Mouse (Mus musculus) G1E (cell line): ENCODE results near the gene Gm6899. TPM values are rescaled to one million over a fixed set of nuclear protein-coding genes. Genes with fewer than 3 reads are reported as not detected.

Experiments used
- ATAC-seq: 2 replicates; pipeline ENCODE4 v1.8.0; 2016; ENCODE audit warnings: mild to moderate bottlenecking; ENCODE audit not compliant: insufficient number of reproducible peaks, poor library complexity, low FRiP score, severe bottlenecking; ENCODE audit errors: extremely low read depth
- DNase-seq: peaks from one replicate; pipeline ENCODE4 v3.0.0; 2012; ENCODE audit warnings: low spot score
- H3K27me3 ChIP-seq: 2 replicates; pipeline ENCODE4 v1.6.1; 2012; ENCODE audit warnings: mild to moderate bottlenecking, low read length, inconsistent platforms; ENCODE audit not compliant: insufficient read depth
- H3K36me3 ChIP-seq: replicated peaks from 2 replicates; pipeline ENCODE3; 2012; ENCODE audit warnings: mild to moderate bottlenecking, inconsistent platforms
- H3K4me1 ChIP-seq: 2 replicates; pipeline ENCODE4 v1.6.1; 2012; ENCODE audit warnings: low read depth, low read length, inconsistent platforms, mixed read lengths; ENCODE audit not compliant: insufficient read depth
- H3K4me3 ChIP-seq: 2 replicates; pipeline ENCODE4 v1.5.1; 2012; ENCODE audit warnings: low read depth, mild to moderate bottlenecking, inconsistent platforms, low read length, moderate library complexity, mixed read lengths
- H3K9me3 ChIP-seq: replicated peaks from 2 replicates; pipeline ENCODE4 v1.6.1; 2012; ENCODE audit warnings: inconsistent platforms
- CTCF ChIP-seq: IDR thresholded peaks from 2 replicates; pipeline ENCODE4 v1.5.1; 2012; ENCODE audit warnings: low read depth, low read length, inconsistent platforms, mixed read lengths
- GATA1 ChIP-seq: IDR thresholded peaks from 2 replicates; pipeline ENCODE4 v1.6.1; 2012; ENCODE audit warnings: borderline replicate concordance, low read length, inconsistent platforms, mixed read lengths
- GATA2 ChIP-seq: IDR thresholded peaks from 2 replicates; pipeline ENCODE4 v1.6.1; 2012; ENCODE audit warnings: low read depth, low read length, inconsistent platforms, borderline replicate concordance
- POLR2AphosphoS5 ChIP-seq: IDR thresholded peaks from 2 replicates; pipeline ENCODE4 v1.6.1; 2012; ENCODE audit warnings: low read depth, low read length, inconsistent platforms; ENCODE audit not compliant: insufficient replicate concordance
- TAL1 ChIP-seq: conservative IDR thresholded peaks from 2 replicates; pipeline ENCODE4 v1.6.1; 2012; ENCODE audit warnings: low read depth, low read length, inconsistent platforms, mixed read lengths
- polyA plus RNA-seq: library from polyadenylated mRNA; stranded (reverse); fragments of >175 nt; gene quantifications from 2 replicates; pipeline ENCODE4 v1.2.3, GENCODE M21; 2012
- total RNA-seq, 2 experiments: library from RNA; stranded (forward) in 1 of 2; stranded (reverse) in 1 of 2; fragments of 200-1000 nt in 1 of 2; fragments of >200 nt in 1 of 2; fragmentation: Nextera tagmentation in 1 of 2; gene quantifications; 2 replicates each; pipeline ENCODE4 v1.2.3; 2014 to 2017

The Gm6899 gene
- total and polyA plus RNA-seq, 3 experiments, result not detected

DNA sequence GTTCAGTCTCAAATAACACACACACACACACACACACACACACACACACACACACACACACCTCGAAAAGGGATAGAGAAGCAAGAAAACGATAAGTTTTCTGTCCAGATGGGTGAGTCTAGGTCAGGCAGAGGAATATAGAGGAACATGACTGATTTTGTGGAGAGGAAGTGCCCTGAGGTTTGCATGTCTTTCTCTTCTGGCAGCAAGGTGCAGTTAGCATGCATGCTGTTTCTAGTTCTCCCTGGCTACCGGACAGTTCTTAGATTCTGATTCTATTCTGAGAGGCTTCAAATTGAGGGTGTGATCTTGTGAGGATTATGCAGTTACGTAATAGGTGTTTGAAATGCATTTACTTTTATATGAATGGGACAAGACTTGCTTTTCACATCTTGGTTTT, 7.7 kb downstream of the Gm6899 start:
- H3K36me3 ChIP-seq, result no peaks in the 10 kb centered on the region
- H3K9me3 ChIP-seq, result no peaks in the 10 kb centered on the region
- ATAC-seq, result no peak
- no peaks in the 10 kb centered on the region for H3K27me3 ChIP-seq
- no peak for DNase-seq
- no peak overlapping the region for H3K4me3 ChIP-seq
- TF ChIP-seq POLR2AphosphoS5 (no peak), TAL1 (no peak), GATA1 (no peak), CTCF (no peak), GATA2 (no peak)
- no peaks in the 10 kb centered on the region; the same call in 1 of the 2 replicates for H3K4me1 ChIP-seq

DNA sequence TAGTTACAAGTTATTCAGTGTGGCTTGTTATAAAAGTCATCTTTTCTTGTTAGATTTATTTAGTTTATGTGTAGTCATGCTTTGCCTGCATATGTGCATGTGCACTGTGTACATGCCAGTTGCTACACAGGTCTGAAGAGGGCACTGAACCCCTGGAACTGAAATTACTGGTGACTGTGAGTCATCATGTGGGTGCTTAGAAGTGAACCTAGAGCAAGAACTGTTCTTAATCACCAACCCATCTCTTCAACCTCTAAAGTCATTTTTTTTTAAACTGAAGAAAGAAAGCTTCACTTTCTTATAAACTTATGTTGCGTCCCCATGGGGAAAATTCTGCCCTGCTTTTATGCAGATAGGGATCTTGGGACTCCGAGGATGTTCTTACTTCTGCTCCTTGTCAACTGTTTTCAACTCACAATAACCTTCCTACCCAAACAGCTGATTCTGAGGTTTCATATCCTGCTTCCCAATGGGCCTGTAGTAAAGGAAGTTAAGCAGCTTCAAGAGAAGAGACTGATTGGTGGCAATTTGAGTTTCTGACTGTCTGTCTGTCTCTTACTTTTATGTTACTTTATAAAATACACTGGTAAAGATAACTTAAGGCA, 8.6 kb downstream of the Gm6899 start:
- H3K27me3 ChIP-seq, result no peaks in the 10 kb centered on the region
- H3K9me3 ChIP-seq, result no peaks in the 10 kb centered on the region
- no peak; the same call in 1 of the 2 replicates for ATAC-seq
- no peak for DNase-seq
- no peaks in the 10 kb centered on the region; the same call in 1 of the 2 replicates for H3K4me1 ChIP-seq
- no peak overlapping the region for H3K4me3 ChIP-seq
- H3K36me3 ChIP-seq, result no peaks in the 10 kb centered on the region
- no peak for TF ChIP-seq POLR2AphosphoS5
- TF ChIP-seq TAL1, result no peak
- TF ChIP-seq GATA2, result no peak
- TF ChIP-seq CTCF, result no peak
- no peak for TF ChIP-seq GATA1

DNA sequence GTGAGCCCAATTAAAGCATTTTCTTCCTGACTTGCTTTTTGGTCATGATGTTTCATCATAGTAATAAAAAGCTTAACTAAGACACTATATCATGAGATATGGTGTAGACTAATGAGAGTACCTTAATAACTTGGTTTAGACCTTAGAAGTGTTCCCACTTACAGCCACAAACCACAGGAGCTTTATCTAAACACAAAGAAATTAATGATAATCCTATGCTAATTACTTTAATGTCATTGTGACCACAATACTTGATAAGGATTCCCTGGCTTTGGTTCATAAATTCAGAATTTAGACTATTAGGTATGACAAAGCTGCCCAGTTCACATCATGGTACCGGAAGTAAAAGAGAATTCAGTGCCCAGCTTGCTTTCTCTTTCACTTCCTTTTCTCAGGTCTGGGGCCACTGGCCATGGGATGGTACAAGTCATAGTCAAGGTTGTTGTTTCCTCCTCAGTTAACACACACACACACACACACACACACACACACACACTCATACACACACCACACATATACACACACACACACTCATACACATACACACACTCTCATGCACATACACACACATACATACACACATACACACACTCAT, 11.1 kb downstream of the Gm6899 start:
- H3K36me3 ChIP-seq, result no peaks in the 10 kb centered on the region
- H3K4me1 ChIP-seq, result no peaks in the 10 kb centered on the region
- H3K9me3 ChIP-seq, result no peaks in the 10 kb centered on the region
- DNase-seq (no peak), ATAC-seq (no peak)
- H3K4me3 ChIP-seq, result no peak overlapping the region
- peaks cover 5% of the 10 kb centered on the region; the same call in 1 of the 2 replicates for H3K27me3 ChIP-seq
- TF ChIP-seq GATA2 (no peak), GATA1 (no peak), CTCF (no peak), POLR2AphosphoS5 (no peak), TAL1 (no peak)

DNA sequence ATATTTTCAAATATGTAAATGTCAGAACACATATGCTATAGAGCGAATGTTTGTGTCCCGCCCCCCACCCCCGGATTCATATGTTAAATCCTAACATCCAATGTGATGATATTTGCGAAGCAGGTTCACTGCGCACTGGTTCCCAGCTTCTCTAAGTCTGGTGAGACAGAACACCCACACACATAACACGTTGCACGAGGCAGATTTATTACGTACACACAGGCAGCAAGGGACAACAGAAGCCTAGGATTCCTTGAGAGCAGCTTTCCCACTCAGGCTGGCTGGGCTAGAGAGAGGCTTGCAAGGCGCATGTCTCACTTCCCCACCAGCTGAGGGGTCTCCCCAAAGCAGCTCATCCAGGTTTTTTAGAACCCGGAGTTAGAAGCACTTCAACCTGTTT, 15.8 kb downstream of the Gm6899 start:
- ATAC-seq (no peak), DNase-seq (no peak)
- H3K36me3 ChIP-seq, result no peaks in the 10 kb centered on the region
- H3K27me3 ChIP-seq, result peaks cover 5% of the 10 kb centered on the region; the same call in 1 of the 2 replicates
- H3K4me3 ChIP-seq, result no peak overlapping the region
- no peaks in the 10 kb centered on the region for H3K9me3 ChIP-seq
- no peak for TF ChIP-seq CTCF
- no peak for TF ChIP-seq POLR2AphosphoS5
- TF ChIP-seq GATA1, result no peak
- no peak for TF ChIP-seq GATA2
- no peak for TF ChIP-seq TAL1
- no peaks in the 10 kb centered on the region for H3K4me1 ChIP-seq

DNA sequence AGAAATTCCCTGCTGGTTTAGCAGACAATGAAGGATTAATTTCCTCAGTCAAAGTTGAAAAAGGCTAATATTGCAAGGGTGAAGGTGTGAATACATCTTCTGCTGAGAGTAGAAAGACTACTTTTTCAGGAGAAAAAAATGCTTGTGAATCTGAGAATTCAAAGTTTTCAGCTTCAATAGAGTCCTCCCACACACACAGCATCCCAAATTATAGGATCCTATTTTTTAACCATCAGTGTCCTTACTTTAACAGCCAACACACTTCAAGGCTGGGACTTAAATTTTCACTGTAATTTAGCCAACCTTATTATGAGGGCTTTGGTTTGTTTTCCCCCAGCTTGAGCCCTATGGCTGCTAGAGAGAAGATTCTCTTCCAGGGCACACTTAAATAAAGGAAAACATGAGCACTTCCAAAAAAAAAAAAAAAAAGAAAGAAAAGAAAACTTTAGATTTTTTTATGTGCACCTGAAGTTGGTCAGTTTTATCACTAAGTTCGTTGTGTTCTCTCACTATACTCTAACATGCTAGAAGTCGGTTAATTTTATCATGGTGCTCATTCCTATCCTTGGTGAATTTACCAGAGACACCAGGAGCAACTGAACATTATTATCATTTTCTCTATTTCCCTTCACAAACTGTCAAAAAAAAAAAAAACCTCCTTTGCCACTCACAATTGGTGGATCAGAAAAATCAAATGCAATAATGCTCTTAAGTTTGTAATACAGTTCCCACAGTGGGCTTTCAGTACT, 25.6 kb downstream of the Gm6899 start:
- no peaks in the 10 kb centered on the region for H3K9me3 ChIP-seq
- H3K27me3 ChIP-seq, result no peaks in the 10 kb centered on the region
- H3K4me1 ChIP-seq, result no peaks in the 10 kb centered on the region
- H3K36me3 ChIP-seq, result no peaks in the 10 kb centered on the region
- no peak for TF ChIP-seq CTCF
- TF ChIP-seq GATA1, result no peak
- no peak for TF ChIP-seq GATA2
- TF ChIP-seq POLR2AphosphoS5, result no peak
- no peak for TF ChIP-seq TAL1
- ATAC-seq, result no peak
- no peak overlapping the region for H3K4me3 ChIP-seq
- DNase-seq, result no peak

DNA sequence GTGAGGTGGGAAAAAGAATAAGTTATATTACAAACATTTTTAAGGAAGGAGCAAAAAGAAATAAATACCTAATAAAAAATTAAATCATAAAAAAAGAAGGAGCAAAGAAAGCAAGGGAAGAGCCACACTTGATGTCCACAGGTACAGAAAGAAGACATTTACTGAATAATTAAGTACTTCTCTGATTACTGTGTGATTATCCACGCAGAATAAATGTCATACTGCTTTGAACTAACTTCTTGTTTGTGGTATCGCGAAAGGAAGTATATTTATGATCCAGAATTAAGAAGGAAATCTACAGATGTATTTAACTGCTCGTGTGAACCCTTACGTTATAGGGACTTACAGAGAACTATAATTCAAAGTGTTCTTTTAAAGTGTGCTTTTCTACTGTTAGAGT, 29.7 kb downstream of the Gm6899 start:
- TF ChIP-seq POLR2AphosphoS5, result no peak
- TF ChIP-seq TAL1, result no peak
- no peak for TF ChIP-seq GATA1
- no peak for TF ChIP-seq CTCF
- TF ChIP-seq GATA2, result no peak
- Histone ChIP-seq H3K36me3 (no peaks in the 10 kb centered on the region), H3K27me3 (no peaks in the 10 kb centered on the region), H3K4me3 (no peak overlapping the region), H3K4me1 (no peaks in the 10 kb centered on the region), H3K9me3 (no peaks in the 10 kb centered on the region)
- no peak for DNase-seq
- no peak for ATAC-seq
